Comparison of ENCODE assay signal across 19 mouse cellular contexts in genomic region chr8:25326930-25327329, GRCm38 (mm10).
"Had no signal": no experiment of that assay in that cellular context is flagged by ENCODE, and none has a peak within 500 bp of the region (broad histone marks: within the 10 kb centered on the region; RNA-seq: fewer than 3 reads in every experiment).

No protein-coding gene starts in this region.

- H3K36me3 ChIP-seq: heart, embryonic 10.5 days; heart, embryonic 12.5 days; hindbrain, embryonic 10.5 days; hindbrain, embryonic 12.5 days; intestine, embryonic 15.5 days; limb, embryonic 10.5 days; limb, embryonic 12.5 days; liver, embryonic 13.5 days had no signal

- ATAC-seq: inflammation-experienced regulatory T-cells, adult 6 months; intestine, embryonic 15.5 days; intestine, postnatal 0 days had no signal

- H3K27me3 ChIP-seq: heart, embryonic 12.5 days; hindbrain, embryonic 12.5 days; intestine, embryonic 15.5 days had no signal

- DNase-seq: kidney, adult 18-20 months; kidney, adult 8-10 months; kidney, postnatal 10 days; kidney, postnatal 25 days; kidney, postnatal 4 days; liver, embryonic 13.5 days had no signal

- H3K4me3 ChIP-seq: gastrocnemius, adult 2 months; heart, embryonic 10.5 days; heart, embryonic 12.5 days; hindbrain, embryonic 10.5 days; hindbrain, embryonic 12.5 days; intestine, embryonic 15.5 days; layer of hippocampus, adult 2 months; left cerebral cortex, adult 2 months; limb, embryonic 10.5 days; limb, embryonic 12.5 days; liver, embryonic 13.5 days had no signal

- H3K4me2 ChIP-seq: heart, embryonic 12.5 days; hindbrain, embryonic 12.5 days; hindbrain, embryonic 14.5 days; intestine, embryonic 15.5 days; limb, embryonic 12.5 days; liver, embryonic 13.5 days had no signal
